Mouse (Mus musculus) kidney, postnatal 0 days (tissue): ENCODE results near the gene Itpr2. TPM values are rescaled to one million over a fixed set of nuclear protein-coding genes. Genes with fewer than 3 reads are reported as not detected.
A peak's percentile ranks its signal among the peaks of the same experiment; 100 is the strongest.

Source experiments
- ATAC-seq: fragments of 200-750 bp; cut with Nextera tagmentation; replicated peaks from 2 replicates; pipeline ENCODE4 v1.8.0; 2017; ENCODE audit warnings: low read depth, moderate number of reproducible peaks, moderate TSS enrichment, moderate library complexity; ENCODE audit not compliant: low FRiP score
- DNase-seq: peaks from one replicate; pipeline ENCODE4 v3.0.0-alpha.2; 2016; ENCODE audit warnings: low spot score
- H3K27ac ChIP-seq: fragments of 300-500 bp; sonication (generic); 2 replicates; pipeline ENCODE4 v1.5.1; 2014; ENCODE audit warnings: mild to moderate bottlenecking
- H3K27me3 ChIP-seq: fragments of 300-500 bp; sonication (generic); 2 replicates; pipeline ENCODE4 v1.6.1; 2014; ENCODE audit warnings: low read length, mixed read lengths; ENCODE audit not compliant: insufficient read depth
- H3K36me3 ChIP-seq: fragments of 300-500 bp; sonication (generic); 2 replicates; pipeline ENCODE4 v1.6.1; 2014; ENCODE audit warnings: low read length, mixed read lengths; ENCODE audit not compliant: insufficient read depth
- H3K4me1 ChIP-seq: fragments of 300-500 bp; sonication (generic); replicated peaks from 2 replicates; pipeline ENCODE4 v1.6.1; 2014; ENCODE audit warnings: antibody characterized with exemption, low read length, mixed read lengths; ENCODE audit not compliant: insufficient read depth
- H3K4me2 ChIP-seq: fragments of 300-500 bp; sonication (generic); 2 replicates; pipeline ENCODE4 v1.6.1; 2014; ENCODE audit warnings: mild to moderate bottlenecking, low read length, moderate library complexity, mixed read lengths
- H3K4me3 ChIP-seq: fragments of 300-500 bp; sonication (generic); replicated peaks from 2 replicates; pipeline ENCODE4 v1.5.1; 2014; ENCODE audit warnings: low read depth, low read length
- H3K9ac ChIP-seq: fragments of 300-500 bp; sonication (generic); 2 replicates; pipeline ENCODE4 v1.6.1; 2014; ENCODE audit warnings: low read depth, low read length
- H3K9me3 ChIP-seq: fragments of 300-500 bp; sonication (generic); replicated peaks from 2 replicates; pipeline ENCODE4 v1.6.1; 2016; ENCODE audit warnings: low read length, inconsistent platforms, mixed read lengths
- CTCF ChIP-seq: IDR thresholded peaks from 2 replicates; pipeline ENCODE4 v1.5.1; 2016; ENCODE audit warnings: antibody characterized with exemption, low read depth, mild to moderate bottlenecking, moderate library complexity
- WGBS: fragments of 180-500 bp; shearing (Covaris S2); extraction: QIAGEN DNeasy Blood & Tissue Kit; methylation state at CpG from one replicate; pipeline ENCODE4 v1.1.7; 2014; 5-methylcytosine and 5-hydroxymethylcytosine counted together
- polyA plus RNA-seq: library from polyadenylated mRNA; unstranded; fragments of >200 nt; fragmentation: Nextera tagmentation; extraction: Ambion mirVana; gene quantifications from 2 replicates; pipeline ENCODE4 v1.2.1, GENCODE M21; 2015

Gene Itpr2
- polyA plus RNA-seq, 1 experiment from 2014 or later: 17.4 TPM

- H3K27ac ChIP-seq: no peak overlapping the region
- H3K9me3 ChIP-seq: no peaks in the 10 kb centered on the region
- no peak for TF ChIP-seq CTCF
- peak overlapping the region; percentile 98 for H3K4me2 ChIP-seq
- DNase-seq: no peak
- 65% methylated on average over 5 of the region's 5 CpGs for WGBS
- H3K4me3 ChIP-seq: peak overlapping the region; percentile 69
- no peaks in the 10 kb centered on the region; the same call in 1 of the 2 replicates for H3K4me1 ChIP-seq
- H3K36me3 ChIP-seq: no peaks in the 10 kb centered on the region
- no peak for ATAC-seq
- no peaks in the 10 kb centered on the region for H3K27me3 ChIP-seq
- peak overlapping the region; percentile 81 for H3K9ac ChIP-seq
Measured at GRCm38 (mm10) chr6:146500771-146501170, 1.3 kb downstream of the Itpr2 start.

- DNase-seq: no peak
- no peaks in the 10 kb centered on the region for H3K9me3 ChIP-seq
- TF ChIP-seq CTCF: no peak
- WGBS: 72% methylated on average over 6 of the region's 6 CpGs
- H3K27ac ChIP-seq: no peak overlapping the region
- H3K4me3 ChIP-seq: no peak overlapping the region
- H3K4me1 ChIP-seq: no peaks in the 10 kb centered on the region; the same call in 1 of the 2 replicates
- no peaks in the 10 kb centered on the region for H3K36me3 ChIP-seq
- H3K27me3 ChIP-seq: no peaks in the 10 kb centered on the region
- peak overlapping the region; percentile 98; the same call in 1 of the 2 replicates for H3K4me2 ChIP-seq
- no peak for ATAC-seq
- H3K9ac ChIP-seq: no peak overlapping the region
Measured at GRCm38 (mm10) chr6:146500206-146500605, 1.8 kb downstream of the Itpr2 start.

- Histone ChIP-seq H3K27ac (no peak overlapping the region), H3K27me3 (no peaks in the 10 kb centered on the region), H3K4me1 (no peaks in the 10 kb centered on the region; the same call in 1 of the 2 replicates), H3K9ac (no peak overlapping the region), H3K9me3 (no peaks in the 10 kb centered on the region), H3K4me3 (no peak overlapping the region), H3K4me2 (no peak overlapping the region), H3K36me3 (no peaks in the 10 kb centered on the region)
- ATAC-seq (no peak), DNase-seq (no peak)
- TF ChIP-seq CTCF: no peak
- WGBS: 90% methylated on average over 4 of the region's 4 CpGs
Measured at GRCm38 (mm10) chr6:146499566-146499965, 2.5 kb downstream of the Itpr2 start.

GRCm38 (mm10) chr6:146498416-146498815, 3.6 kb downstream of the Itpr2 start:
- no peaks in the 10 kb centered on the region for H3K27me3 ChIP-seq
- ATAC-seq (no peak), DNase-seq (no peak)
- H3K36me3 ChIP-seq: no peaks in the 10 kb centered on the region
- 84% methylated on average over 3 of the region's 3 CpGs for WGBS
- no peak overlapping the region for H3K4me2 ChIP-seq
- no peaks in the 10 kb centered on the region for H3K9me3 ChIP-seq
- H3K9ac ChIP-seq: no peak overlapping the region
- H3K4me1 ChIP-seq: peaks cover 4% of the 10 kb centered on the region; the same call in 1 of the 2 replicates
- no peak overlapping the region for H3K4me3 ChIP-seq
- TF ChIP-seq CTCF: no peak
- no peak overlapping the region for H3K27ac ChIP-seq

GRCm38 (mm10) chr6:146497866-146498265, 4.2 kb downstream of the Itpr2 start:
- ATAC-seq: no peak
- Histone ChIP-seq H3K9ac (no peak overlapping the region), H3K9me3 (no peaks in the 10 kb centered on the region), H3K4me2 (no peak overlapping the region), H3K36me3 (no peaks in the 10 kb centered on the region), H3K4me1 (peaks cover 4% of the 10 kb centered on the region; the same call in 1 of the 2 replicates), H3K27ac (no peak overlapping the region), H3K4me3 (no peak overlapping the region), H3K27me3 (no peaks in the 10 kb centered on the region)
- 51% methylated on average over 4 of the region's 4 CpGs for WGBS
- TF ChIP-seq CTCF: no peak
- DNase-seq: no peak

- Histone ChIP-seq H3K4me2 (no peak overlapping the region), H3K4me3 (no peak overlapping the region), H3K4me1 (peaks cover 4% of the 10 kb centered on the region; the same call in 1 of the 2 replicates), H3K27ac (no peak overlapping the region), H3K9me3 (no peaks in the 10 kb centered on the region), H3K9ac (no peak overlapping the region), H3K36me3 (no peaks in the 10 kb centered on the region), H3K27me3 (no peaks in the 10 kb centered on the region)
- WGBS: 84% methylated on average over 3 of the region's 3 CpGs
- TF ChIP-seq CTCF: no peak
- no peak for DNase-seq
- ATAC-seq: no peak
Measured at GRCm38 (mm10) chr6:146497435-146497834, 4.6 kb downstream of the Itpr2 start.

GRCm38 (mm10) chr6:146491680-146492079, 10.3 kb downstream of the Itpr2 start:
- H3K4me1 ChIP-seq: 0 out of 2 replicates have a peak, but pooled peaks cover 4% of the 10 kb centered on the region

More at GRCm38 (mm10) chr6:146491680-146492079, 10.3 kb downstream of the Itpr2 start:
- Histone ChIP-seq H3K4me3 (no peak overlapping the region), H3K27me3 (no peaks in the 10 kb centered on the region), H3K36me3 (no peaks in the 10 kb centered on the region), H3K4me2 (no peak overlapping the region), H3K9me3 (no peaks in the 10 kb centered on the region), H3K27ac (no peak overlapping the region), H3K9ac (no peak overlapping the region)
- ATAC-seq (no peak), DNase-seq (no peak)
- TF ChIP-seq CTCF: no peak
- 52% methylated on average over 2 of the region's 2 CpGs for WGBS
